Mouse (Mus musculus) c-Kit-positive CD71-positive TER-119-negative erythroid progenitor cells, embryonic 14.5 days (primary cell): ENCODE results near the gene Pnma1.

Experiments
- DNase-seq: peaks from one replicate; pipeline ENCODE4 v3.0.0-alpha.2; 2013; ENCODE audit warnings: low read depth

The Pnma1 gene

DNA sequence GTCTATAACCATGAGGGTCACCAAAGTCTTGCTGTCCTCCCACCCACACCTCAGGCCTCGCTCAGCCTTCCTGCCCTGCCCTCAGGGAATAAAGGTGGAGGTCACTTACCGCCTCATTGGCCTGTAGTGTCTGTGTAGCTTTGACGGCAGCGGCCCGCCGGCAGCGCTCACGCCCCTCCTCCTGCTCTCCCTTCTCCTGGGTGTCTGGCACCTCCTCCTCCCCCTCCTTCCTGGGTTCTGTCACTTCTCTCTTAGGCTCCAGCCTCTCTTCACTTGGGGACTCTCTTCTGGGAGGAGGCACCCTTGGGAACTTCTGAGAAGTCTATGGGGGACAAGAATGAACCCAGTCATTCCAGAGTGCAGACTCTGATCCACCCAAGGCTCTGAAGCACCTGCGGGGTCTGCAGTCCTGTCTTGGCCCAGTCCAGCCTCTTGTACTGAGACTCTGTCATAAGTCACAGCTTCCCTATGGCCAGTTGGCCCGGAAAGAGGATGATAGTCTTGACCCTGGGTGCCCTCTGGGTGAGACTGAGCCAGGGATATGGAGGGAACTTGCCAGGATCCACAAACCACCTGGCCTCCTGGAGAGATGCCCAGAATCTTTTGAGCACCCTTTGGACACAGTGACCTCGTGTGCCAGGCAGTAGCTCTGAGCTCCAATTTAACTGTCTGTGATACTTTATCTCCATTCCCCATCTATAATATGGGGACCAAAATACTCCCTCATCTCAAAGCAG is 6.7 kb upstream of the Pnma1 start:
- DNase-seq, result no peak

DNA sequence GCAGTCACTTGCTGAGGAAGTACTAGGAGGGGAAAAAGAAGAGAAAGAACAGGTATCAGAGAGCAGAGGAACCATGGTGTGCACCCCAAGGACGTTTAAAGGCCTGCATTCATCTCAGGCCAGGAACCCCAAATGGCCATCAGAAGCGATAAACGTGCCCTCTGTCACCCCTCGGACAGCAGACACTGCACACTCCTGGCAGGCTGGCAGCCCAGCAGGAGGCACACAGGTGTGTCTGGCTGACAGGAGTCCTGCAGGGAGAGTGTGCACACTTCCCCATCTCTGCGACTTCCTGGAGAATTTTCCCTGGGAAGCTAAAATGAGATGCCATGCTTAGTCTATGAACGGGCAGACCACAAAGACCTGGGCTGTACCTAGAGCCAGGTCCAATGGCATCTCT is 5.1 kb upstream of the Pnma1 start:
- DNase-seq, result no peak

DNA sequence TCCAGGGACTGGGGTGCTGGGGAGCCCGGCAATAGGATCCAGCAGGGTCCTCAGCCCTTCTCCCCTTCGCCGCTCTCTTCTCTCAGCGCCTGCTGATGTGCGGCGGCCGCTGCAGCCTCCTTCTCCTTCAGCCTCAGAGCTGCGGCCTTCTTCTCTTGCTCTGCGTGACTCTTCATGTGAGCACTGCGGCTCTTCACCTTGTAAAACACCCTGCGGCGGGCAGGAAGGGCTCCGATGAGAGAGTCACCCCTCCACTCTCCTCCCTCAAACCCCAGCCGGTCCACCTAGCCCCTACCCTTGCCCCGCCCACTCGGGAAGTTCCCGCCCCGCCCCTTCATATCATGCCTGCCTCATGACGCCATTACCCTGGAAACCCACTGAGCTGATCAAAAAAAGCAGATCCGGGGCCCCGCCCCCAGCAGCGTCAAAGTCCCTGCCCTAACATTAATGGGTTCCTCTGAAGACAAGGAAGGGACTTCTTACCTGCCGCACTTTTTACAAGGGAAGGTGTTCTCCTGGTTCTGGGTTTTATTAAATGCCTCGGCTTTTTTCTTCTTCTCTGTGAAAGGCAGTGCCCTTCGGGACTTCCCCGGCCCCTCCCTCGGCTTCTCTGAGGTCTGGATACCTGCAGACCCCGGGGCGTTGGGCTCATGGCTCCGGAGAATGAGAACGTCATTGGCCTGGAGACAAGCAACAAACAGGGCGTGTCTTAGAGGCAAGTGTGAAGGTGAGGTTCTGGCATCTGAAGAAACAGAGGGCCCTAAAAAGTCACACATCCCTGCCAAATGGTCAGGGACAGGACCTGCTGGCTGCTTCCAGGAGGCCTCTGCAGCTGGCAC is 4.3 kb upstream of the Pnma1 start:
- DNase-seq, result peak; percentile 49

DNA sequence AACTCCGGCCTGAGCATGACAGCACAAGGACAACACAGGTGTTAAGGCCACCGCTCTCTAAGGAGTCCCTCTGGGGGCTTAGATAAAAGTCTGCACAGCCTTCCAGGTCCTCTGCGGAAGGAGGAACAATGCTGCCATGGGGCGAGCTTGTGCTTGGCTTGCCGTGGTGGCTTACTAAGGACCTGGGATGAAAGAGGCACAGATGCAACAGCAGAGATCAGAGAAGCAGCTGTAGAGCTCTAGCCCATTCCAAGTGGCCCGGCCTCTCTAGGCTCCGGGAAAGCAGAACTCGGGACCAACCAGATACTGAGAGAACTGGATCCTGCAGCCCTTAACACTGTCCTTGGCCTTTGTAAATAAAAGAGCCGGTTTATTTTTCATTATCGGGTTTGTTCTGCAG is 3.6 kb upstream of the Pnma1 start:
- no peak for DNase-seq

DNA sequence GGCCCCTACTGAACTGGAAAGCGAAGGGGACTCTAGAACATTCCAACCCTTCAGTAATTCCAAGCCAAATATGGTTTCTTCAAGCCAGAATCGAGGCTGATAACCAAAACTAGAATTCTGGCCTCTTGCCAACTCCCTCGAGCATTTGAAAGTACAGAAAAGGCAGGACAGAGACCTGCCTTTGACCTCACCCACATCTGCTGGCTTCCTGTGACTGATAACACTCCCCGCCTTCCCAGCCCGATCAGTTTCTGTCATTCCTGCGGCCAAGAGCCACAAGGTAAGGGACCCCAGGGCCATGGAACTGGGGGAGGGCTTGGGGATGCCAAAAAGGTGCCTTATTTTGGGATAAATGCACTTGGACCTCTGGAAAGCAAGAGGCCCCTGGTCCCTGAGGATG is 2.7 kb upstream of the Pnma1 start:
- peak; percentile 99 for DNase-seq

DNA sequence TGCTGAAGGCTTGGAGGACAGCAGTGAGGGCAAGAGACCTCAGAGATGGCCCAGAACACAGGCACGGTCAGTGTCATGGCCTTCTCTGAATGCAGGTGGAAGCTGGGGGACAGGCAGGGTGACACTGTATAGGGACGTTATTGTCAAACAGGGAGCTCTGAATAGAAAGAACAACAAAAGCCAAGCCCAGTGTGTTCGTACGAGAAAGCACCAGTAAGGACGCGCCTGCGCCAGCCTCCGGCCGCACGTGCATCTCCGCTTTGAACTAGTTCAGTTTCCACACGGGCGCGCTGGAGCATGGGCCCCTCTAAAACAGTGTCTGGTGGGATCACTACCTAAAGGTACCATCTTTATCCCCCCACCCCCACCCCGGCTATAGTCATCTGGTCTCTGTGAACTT is 1.7 kb upstream of the Pnma1 start:
- DNase-seq, result no peak

DNA sequence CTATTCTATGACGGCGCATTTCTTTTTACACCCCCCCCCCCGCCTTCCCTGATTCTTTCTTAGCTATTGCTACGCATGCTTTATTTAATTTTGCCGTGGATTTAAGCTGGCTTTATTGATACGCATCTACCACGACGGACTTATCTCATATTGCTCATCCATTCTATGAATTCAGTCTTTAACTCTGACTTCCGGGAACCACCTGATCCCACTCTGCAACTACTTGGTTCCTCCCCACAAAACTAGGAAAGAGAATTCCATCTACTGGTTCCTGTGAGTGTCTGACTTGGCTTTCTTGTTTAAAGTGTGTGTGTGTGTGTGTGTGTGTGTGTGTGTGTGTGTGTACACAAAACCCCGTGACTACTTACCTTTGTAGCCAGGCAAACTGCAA is 328 bp upstream of the Pnma1 start:
- DNase-seq, result no peak

DNA sequence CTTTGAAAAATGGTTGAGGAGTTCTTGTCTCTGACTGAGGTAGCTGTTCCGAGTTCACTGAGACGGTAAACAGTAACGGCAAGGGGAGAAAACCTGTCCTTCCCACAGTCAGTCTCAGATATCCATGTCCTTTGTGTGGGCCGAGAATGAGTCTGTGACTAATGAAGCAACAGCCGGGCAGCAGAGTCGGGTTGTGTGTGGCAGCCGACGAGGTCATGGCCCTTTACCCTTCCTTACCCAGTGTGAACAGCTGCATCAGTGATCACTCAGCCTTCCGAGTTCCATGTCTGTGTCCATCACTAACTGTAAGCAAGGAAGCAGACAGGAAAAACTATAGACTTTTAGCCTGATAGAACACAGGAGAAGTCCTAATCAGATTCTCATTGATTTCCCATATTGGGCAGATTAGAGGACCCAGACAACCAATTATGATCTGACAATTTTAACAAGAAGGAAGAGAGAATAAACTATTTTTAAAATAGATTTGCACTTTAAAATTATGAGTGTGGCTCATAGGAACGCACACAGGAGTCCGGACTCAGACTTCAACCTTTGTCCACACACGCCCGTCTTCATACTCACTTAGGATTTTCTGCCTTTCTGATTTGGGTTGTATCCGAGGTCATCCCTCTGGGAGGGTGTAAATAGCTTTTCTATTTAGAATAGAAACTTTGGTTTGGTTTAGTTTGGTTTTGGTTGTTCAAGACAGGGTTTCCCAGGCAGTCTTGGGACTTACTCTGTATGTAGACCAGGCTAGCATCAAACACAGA is 5.8 kb downstream of the Pnma1 start:
- no peak for DNase-seq

DNA sequence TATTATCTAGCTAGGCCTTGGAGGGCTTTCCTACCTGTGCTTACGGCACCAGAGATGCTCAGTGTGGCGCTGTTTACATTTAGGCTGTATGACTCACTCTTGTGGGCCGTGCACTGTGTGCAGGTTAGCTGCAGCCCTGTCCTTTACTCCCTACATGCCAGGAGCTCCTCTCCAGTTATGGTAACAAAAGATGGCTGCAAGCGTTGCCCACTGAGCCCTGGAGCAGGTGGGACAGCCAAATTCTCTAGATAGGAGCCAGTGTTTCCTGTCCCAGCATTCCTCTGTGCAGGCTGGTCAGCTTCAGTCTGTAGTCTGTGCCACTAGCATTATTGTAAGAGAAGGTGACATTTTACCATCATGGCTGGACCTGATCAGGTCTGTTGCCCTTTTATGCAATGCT is 7.0 kb downstream of the Pnma1 start:
- DNase-seq, result no peak

DNA sequence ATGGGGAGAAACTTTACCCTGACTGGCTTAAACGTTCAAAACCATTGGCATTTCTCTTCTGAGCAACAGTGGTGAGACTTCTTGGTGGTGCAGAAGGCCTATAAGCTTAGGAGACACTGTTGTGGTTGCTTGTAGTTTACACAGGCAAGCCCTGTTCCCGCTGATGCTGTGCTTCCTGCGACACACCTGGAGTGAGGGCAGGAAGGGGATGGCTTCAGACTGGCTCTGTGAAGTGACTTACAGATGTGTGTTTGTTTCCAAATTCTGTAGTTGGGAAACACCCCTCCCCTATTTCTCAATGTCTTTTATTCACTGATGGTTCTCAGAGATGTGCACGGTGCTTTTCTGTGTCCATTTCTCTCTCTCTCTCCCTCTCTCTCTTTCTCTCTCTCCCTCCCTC is 8.2 kb downstream of the Pnma1 start:
- DNase-seq, result no peak

DNA sequence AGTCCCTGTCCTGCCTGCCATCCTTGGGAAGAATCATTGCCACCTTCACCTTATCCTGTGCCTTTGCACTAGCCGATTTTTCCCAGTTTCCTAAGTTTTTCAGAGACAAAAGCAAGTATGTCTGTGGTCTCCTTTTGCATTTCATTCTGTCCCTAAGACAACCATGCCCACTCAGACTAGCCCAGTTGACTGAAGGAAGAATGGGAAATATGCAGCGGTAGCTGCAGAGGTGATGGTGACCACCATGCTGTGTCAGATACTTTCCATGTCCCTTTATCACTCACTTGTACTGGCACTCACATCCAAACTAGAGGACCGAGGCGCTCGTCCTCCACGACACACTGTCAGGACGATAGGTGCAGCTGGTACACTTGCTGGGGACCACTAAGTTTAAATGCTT is 11.2 kb downstream of the Pnma1 start:
- DNase-seq, result no peak

DNA sequence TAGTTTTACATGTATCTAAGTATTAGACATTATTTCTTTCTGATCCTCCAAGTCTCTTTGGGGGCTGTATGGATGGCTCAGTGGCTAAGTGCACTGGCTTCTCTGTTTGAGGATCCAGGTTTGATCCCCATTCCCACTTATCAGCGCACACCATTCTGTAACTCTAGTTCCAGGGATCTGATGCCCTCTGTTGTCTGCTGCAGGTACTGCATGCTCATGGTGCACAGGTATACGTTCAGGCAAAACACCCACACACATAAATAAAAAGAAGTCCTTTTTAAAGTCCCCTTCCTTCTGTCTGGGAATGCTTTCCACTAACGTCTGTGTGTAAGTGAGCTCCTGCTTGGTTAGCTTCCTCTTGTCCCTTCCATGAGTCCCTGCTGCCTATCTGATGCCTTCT is 16.0 kb downstream of the Pnma1 start:
- peak; percentile 50 for DNase-seq

DNA sequence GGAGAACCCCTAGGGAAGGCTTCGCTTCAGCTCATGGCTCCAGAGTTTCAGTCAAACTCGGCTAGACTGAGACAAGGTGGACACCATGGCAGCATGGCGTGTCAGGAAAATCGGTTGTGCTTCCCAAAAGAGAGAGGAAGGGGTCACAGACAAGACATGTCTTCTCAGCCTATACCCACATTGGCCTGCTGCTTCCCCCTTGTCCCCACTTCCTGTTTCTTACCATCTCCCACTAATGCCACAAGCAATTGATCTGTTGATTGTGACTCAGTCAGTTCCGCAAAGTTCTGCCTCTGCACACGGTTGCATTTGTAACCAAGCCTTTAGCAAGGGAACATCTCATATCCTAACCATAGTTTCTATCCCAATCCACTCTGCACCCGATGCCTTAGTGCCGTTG is 18.4 kb downstream of the Pnma1 start:
- DNase-seq, result no peak

DNA sequence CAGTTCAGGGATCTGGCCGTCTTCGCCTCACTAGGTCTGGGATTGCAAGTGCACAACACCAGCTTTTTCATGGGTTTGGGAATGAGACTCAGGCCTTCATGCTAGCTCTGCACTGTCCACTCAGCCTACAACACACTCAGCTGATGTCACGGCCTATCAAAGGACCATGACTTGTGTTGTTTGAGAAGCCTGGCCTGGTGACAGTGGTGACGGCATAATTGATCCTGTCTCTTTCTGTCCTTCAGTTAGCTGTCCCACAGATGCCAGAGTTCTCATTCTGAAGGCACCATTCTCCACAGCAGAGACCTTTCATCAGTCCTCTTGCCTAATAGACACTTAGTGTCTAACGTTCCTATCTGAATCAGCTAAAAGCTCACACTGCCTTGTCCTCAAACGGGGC is 19.7 kb downstream of the Pnma1 start:
- no peak for DNase-seq

DNA sequence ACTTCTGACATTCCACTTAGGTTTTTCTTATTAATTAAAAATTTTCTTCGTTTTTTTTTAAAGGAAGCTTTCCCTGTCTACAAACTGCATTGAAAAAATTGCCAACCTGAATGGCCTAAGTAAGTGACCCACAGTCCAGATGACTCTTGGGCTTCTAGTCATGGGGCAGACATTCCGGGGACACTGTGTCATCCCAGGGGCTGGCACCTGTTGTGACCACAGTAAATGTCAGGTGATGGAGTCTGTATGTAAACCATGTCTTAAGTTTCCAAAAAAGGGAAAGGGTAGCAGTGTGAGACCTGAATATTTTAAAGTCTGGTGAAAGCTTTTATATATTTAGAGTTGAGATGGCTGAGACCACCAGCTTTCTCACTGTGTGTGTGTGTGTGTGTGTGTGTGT is 21.4 kb downstream of the Pnma1 start:
- DNase-seq, result no peak

DNA sequence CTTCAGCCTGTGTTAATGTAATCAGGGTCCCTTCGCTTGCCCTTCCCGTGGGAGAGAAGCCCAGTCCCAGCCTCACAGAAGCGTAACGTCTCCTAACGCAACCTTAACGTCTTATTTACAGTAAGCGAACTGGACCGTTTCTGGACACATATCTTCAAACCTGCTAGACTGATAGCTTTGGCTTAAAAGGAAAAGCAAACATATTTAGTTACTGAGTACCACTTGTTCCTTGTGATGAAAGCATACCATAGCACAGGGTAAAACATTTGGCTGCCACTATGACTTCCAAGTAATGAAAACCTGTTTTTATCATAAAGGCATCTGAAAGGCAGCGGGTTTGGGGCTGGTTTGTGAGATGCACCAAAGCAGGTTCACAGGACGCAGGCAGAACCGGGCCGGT is 22.4 kb downstream of the Pnma1 start:
- no peak for DNase-seq

DNA sequence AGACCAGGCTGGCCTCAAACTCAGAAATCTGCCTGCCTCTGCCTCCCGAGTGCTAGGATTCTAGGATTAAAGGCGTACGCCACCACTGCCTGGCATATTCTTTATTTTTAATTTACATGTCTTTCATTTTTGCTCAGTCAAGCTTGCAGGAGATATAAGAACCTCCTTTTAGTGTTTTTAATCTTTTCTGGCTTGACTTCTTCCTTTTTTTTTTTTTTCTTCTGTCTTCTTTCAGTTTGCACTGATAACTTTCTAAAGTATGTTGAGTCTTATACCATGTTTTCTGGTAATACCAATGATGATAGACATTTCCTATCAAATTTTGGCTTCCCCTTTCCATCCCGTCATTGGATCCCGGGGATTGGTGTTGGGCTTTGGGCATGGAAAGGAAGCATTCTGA is 28.7 kb downstream of the Pnma1 start:
- DNase-seq, result no peak

DNA sequence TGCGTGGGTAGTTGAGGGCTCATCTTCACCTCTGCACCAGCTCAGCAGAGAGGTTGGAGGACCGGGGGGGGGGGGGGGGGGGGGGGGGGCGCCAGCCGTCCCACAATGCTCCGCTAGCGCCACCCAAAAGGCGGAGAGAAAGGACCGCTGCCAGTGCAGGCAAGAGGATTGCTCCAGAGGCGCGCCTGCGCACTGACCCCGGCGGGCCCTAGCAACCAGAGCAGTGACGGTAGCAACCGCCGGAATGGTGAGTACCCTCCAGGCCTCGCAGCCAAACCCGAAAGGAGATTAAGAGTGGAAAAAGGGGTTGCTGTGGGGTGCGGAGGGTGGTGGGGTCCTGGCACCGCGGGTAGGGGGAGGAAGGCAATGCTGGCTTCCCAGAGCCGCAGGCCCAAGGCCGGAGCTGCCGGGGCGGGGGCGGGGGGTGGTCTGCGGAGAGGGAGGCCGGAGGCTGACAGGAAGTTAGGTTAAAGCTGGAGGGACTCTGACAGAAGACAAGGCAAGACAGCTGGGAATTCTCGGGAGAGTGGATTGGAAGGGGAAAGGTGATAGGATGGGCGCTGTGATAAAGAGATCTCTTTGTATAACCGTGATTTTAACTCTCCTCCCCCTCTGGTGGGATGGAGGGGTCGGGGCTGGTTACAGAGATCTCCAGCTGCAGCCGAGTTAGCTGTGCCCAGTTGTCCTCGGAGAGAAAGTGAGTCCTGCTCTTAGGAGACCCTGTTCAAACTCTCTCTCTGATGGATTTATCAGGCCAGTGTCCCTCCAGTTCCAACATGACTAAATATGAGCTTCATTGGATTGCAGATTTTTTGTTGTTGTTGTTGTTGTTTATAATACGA is 33.9 kb downstream of the Pnma1 start, which contains the start of gene Dnal1:
Dnal1 (plus strand) TSS at position 214 of the 842 bp plus-strand sequence.
- peak; percentile 68 for DNase-seq

DNA sequence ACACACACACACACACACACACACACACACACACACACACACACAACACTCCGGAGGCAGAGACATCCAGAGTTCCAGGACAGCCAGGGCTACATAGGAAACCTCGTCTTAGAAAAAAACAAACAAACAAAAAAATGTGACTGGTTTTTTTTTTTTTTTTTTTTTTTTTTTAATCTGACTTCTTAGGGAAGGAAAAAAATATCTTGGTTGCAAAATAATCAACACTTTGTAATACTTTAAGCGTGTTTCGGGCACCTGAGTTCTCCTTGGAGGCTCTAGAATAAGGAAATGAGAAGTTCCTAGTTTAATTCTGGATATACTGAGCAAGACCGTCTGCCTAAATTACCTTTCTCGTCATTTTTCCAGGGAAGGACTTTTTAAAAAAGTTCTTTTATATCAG is 34.6 kb downstream of the Pnma1 start:
- no peak for DNase-seq

DNA sequence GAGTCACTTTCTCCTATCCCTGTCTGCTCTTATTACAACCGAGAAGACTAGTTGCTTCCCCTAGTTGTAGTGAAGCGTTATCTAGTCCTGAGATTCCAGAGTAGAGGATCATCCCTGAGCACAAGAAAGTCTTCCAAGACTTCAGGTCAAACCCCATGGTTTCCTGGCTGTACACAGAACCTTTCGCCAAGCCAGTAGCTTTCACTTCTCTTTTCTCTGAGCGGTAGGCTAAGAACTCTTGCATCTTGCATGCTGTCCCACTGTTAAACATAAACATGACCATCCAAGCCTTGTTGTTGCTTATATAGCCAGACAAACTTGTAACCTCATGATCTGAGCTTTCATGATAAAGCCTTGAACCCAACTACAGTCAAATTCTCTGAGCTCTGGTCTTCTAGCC is 37.5 kb downstream of the Pnma1 start:
- no peak for DNase-seq

DNA sequence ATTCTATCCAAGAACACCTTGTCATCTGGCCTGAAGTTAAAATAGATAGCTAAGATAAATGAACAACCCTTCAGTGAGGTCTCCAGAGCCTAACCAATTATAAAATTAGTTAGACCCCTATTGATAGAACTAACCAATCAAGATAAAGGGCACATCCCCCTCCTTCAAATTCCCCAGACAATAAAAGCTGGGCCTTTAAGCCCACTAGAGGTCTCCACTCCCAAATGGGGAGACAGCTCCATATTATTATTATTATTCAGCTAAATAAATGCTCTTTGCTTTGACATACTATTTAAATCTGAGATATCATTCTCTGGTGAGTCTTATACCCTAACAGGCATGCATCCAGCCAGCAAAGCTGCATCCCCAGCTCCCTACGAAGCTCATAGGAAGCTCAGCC is 38.4 kb downstream of the Pnma1 start:
- DNase-seq, result no peak

DNA sequence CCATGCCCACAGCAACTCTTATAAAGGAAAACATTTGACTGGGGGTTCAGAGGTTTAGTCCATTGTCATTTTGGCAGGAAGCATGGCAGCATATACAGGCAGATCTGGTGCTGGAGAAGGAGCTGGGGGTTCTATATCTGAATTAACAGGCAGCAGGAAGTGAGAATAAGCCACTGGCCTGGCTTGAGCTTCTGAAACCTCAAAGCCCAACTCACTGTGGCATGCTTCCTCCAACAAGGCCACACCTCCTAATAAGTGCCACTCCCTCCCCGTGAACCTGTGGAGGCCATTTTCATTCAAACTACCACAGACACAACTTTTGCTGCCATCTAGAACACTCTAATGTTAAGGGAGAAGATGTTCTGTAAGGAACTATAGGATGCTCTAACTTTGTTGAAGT is 40.6 kb downstream of the Pnma1 start:
- no peak for DNase-seq
